Mouse (Mus musculus): ENCODE results near the gene Nmrk2.
A peak's percentile ranks its signal among the peaks of the same experiment; 100 is the strongest.

Nmrk2 gene

GRCm38 (mm10) chr10:81216810-81217209, 15.0 kb upstream of the Nmrk2 start:
- DNase-seq (ENCODE audit: low spot score in 2 of 2) = no peak

GRCm38 (mm10) chr10:81216260-81216659, 14.4 kb upstream of the Nmrk2 start:
- DNase-seq (ENCODE audit: low spot score in 2 of 2) = no peak

GRCm38 (mm10) chr10:81210154-81210553, 8.3 kb upstream of the Nmrk2 start:
- no peak for DNase-seq (ENCODE audit: low spot score in 2 of 2)

- DNase-seq (ENCODE audit: low spot score in 2 of 2) = no peak
Measured at GRCm38 (mm10) chr10:81204137-81204536, 2.3 kb upstream of the Nmrk2 start.

- no peak for DNase-seq (ENCODE audit: low spot score in 2 of 2)
Measured at GRCm38 (mm10) chr10:81202978-81203720, 1.3 kb upstream of the Nmrk2 start.

- DNase-seq (ENCODE audit: low spot score in 2 of 2) = no peak
Measured at GRCm38 (mm10) chr10:81200605-81201287, 1.1 kb downstream of the Nmrk2 start.

GRCm38 (mm10) chr10:81200141-81200540, 1.7 kb downstream of the Nmrk2 start:
- DNase-seq (ENCODE audit: low spot score in 2 of 2) = no peak

GRCm38 (mm10) chr10:81198990-81199389, 2.9 kb downstream of the Nmrk2 start:
- no peak for DNase-seq (ENCODE audit: low spot score in 2 of 2)

- DNase-seq (ENCODE audit: low spot score in 2 of 2) = peak in 1 of 2 experiments; percentile 73
Measured at GRCm38 (mm10) chr10:81198230-81198629, 3.6 kb downstream of the Nmrk2 start.

- DNase-seq (ENCODE audit: low spot score in 2 of 2) = no peak
Measured at GRCm38 (mm10) chr10:81197305-81197704, 4.5 kb downstream of the Nmrk2 start.

- DNase-seq (ENCODE audit: low spot score in 2 of 2) = no peak
Measured at GRCm38 (mm10) chr10:81196470-81197065, 5.3 kb downstream of the Nmrk2 start.

- no peak for DNase-seq (ENCODE audit: low spot score in 2 of 2)
Measured at GRCm38 (mm10) chr10:81195300-81195699, 6.6 kb downstream of the Nmrk2 start.

- DNase-seq (ENCODE audit: low spot score in 2 of 2) = no peak
Measured at GRCm38 (mm10) chr10:81193991-81194774, 7.7 kb downstream of the Nmrk2 start.

GRCm38 (mm10) chr10:81192968-81193501, 8.8 kb downstream of the Nmrk2 start:
- no peak for DNase-seq (ENCODE audit: low spot score in 2 of 2)

GRCm38 (mm10) chr10:81192270-81192967, 9.4 kb downstream of the Nmrk2 start:
- peak in 1 of 2 experiments; percentile 78 for DNase-seq (ENCODE audit: low spot score in 2 of 2)

GRCm38 (mm10) chr10:81191342-81191982, 10.4 kb downstream of the Nmrk2 start:
- DNase-seq (ENCODE audit: low spot score in 2 of 2) = no peak

GRCm38 (mm10) chr10:81190912-81191321, 10.9 kb downstream of the Nmrk2 start:
- no peak for DNase-seq (ENCODE audit: low spot score in 2 of 2)

GRCm38 (mm10) chr10:81190236-81190911, 11.5 kb downstream of the Nmrk2 start:
- no peak for DNase-seq (ENCODE audit: low spot score in 2 of 2)

- DNase-seq (ENCODE audit: low spot score in 2 of 2) = no peak
Measured at GRCm38 (mm10) chr10:81189821-81190220, 12.0 kb downstream of the Nmrk2 start.

- DNase-seq (ENCODE audit: low spot score in 2 of 2) = no peak
Measured at GRCm38 (mm10) chr10:81187161-81187560, 14.7 kb downstream of the Nmrk2 start.

All from cerebellum, postnatal 4 days (tissue).